Mouse (Mus musculus) intestine, embryonic 14.5 days (tissue): ENCODE measurements at regions not wholly inside any gene's neighbourhood (a gene's known extent, or its start where the extent isn't known, plus 50 kb on each side); places are given as distances from the start of the nearest gene placed in this dataset.

Source experiments
- ATAC-seq: fragments of 200-750 bp; cut with Nextera tagmentation; replicated peaks from 2 replicates; pipeline ENCODE4 v1.8.0; 2017; ENCODE audit warnings: low read depth, moderate number of reproducible peaks, moderate TSS enrichment, moderate library complexity; ENCODE audit not compliant: low FRiP score, low TSS enrichment
- DNase-seq: peaks from one replicate; pipeline ENCODE4 v3.0.0-alpha.2; 2018; ENCODE audit warnings: low spot score
- H3K27ac ChIP-seq: fragments of 300-500 bp; sonication (generic); 2 replicates; pipeline ENCODE4 v1.5.1; 2014; ENCODE audit warnings: low read depth, mild to moderate bottlenecking, control low read depth
- H3K27me3 ChIP-seq: fragments of 300-500 bp; sonication (generic); replicated peaks from 2 replicates; pipeline ENCODE4 v1.6.1; 2014; ENCODE audit warnings: low read length, control low read depth; ENCODE audit not compliant: control insufficient read depth, insufficient read depth
- H3K36me3 ChIP-seq: fragments of 300-500 bp; sonication (generic); 2 replicates; pipeline ENCODE4 v1.6.1; 2014; ENCODE audit warnings: low read length, control low read depth; ENCODE audit not compliant: control insufficient read depth, insufficient read depth
- H3K4me1 ChIP-seq: fragments of 300-500 bp; sonication (generic); replicated peaks from 2 replicates; pipeline ENCODE4 v1.6.1; 2014; ENCODE audit warnings: low read length, control low read depth, mixed read lengths; ENCODE audit not compliant: control insufficient read depth, insufficient read depth
- H3K4me2 ChIP-seq: fragments of 300-500 bp; sonication (generic); 2 replicates; pipeline ENCODE4 v1.6.1; 2014; ENCODE audit warnings: low read length
- H3K4me3 ChIP-seq: fragments of 300-500 bp; sonication (generic); 2 replicates; pipeline ENCODE4 v1.5.1; 2014; ENCODE audit warnings: low read depth, low read length, control low read depth, mixed read lengths
- H3K9ac ChIP-seq: fragments of 300-500 bp; sonication (generic); 2 replicates; pipeline ENCODE4 v1.6.1; 2014; ENCODE audit warnings: mild to moderate bottlenecking, low read length
- H3K9me3 ChIP-seq: fragments of 300-500 bp; sonication (generic); 2 replicates; pipeline ENCODE4 v1.6.1; 2016; ENCODE audit warnings: low read length, control low read depth; ENCODE audit not compliant: control insufficient read depth
- WGBS: fragments of 180-500 bp; shearing (Covaris S2); extraction: QIAGEN DNeasy Blood & Tissue Kit; methylation state at CpG from one replicate; pipeline ENCODE4 v1.1.7; 2014; 5-methylcytosine and 5-hydroxymethylcytosine counted together

GRCm38 (mm10) chr13:47298010-47298409 is 175.6 kb downstream of the Rnf144b start:
- Histone ChIP-seq H3K36me3 (no peaks in the 10 kb centered on the region), H3K9ac (no peak overlapping the region), H3K27me3 (no peaks in the 10 kb centered on the region), H3K4me1 (no peaks in the 10 kb centered on the region), H3K4me2 (no peak overlapping the region), H3K27ac (no peak overlapping the region), H3K4me3 (no peak overlapping the region), H3K9me3 (no peaks in the 10 kb centered on the region)
- no peak for DNase-seq
- no peak for ATAC-seq
- 58% methylated on average over 11 of the region's 11 CpGs for WGBS

- ATAC-seq (no peak), DNase-seq (no peak)
- 67% methylated on average over 2 of the region's 2 CpGs for WGBS
- H3K27ac ChIP-seq, result no peak overlapping the region
- H3K9me3 ChIP-seq, result no peaks in the 10 kb centered on the region
- H3K27me3 ChIP-seq, result no peaks in the 10 kb centered on the region
- H3K4me1 ChIP-seq, result no peaks in the 10 kb centered on the region
- no peak overlapping the region for H3K4me3 ChIP-seq
- H3K4me2 ChIP-seq, result no peak overlapping the region
- no peak overlapping the region for H3K9ac ChIP-seq
- no peaks in the 10 kb centered on the region for H3K36me3 ChIP-seq
Measured at GRCm38 (mm10) chr13:47300486-47300885, 178.0 kb downstream of the Rnf144b start.

GRCm38 (mm10) chr13:47301070-47301469 is 178.6 kb downstream of the Rnf144b start:
- Histone ChIP-seq H3K4me3 (no peak overlapping the region), H3K27ac (no peak overlapping the region), H3K27me3 (no peaks in the 10 kb centered on the region), H3K4me2 (no peak overlapping the region), H3K9me3 (no peaks in the 10 kb centered on the region), H3K36me3 (no peaks in the 10 kb centered on the region), H3K4me1 (no peaks in the 10 kb centered on the region), H3K9ac (no peak overlapping the region)
- DNase-seq, result no peak
- no peak for ATAC-seq
- 49% methylated on average over 3 of the region's 3 CpGs for WGBS

- WGBS, result 88% methylated on average over 6 of the region's 6 CpGs
- Histone ChIP-seq H3K9ac (no peak overlapping the region), H3K36me3 (no peaks in the 10 kb centered on the region), H3K9me3 (no peaks in the 10 kb centered on the region), H3K27ac (no peak overlapping the region), H3K4me1 (no peaks in the 10 kb centered on the region), H3K4me3 (no peak overlapping the region), H3K27me3 (no peaks in the 10 kb centered on the region), H3K4me2 (no peak overlapping the region)
- DNase-seq (no peak), ATAC-seq (no peak)
Measured at GRCm38 (mm10) chr13:47309492-47309891, 187.0 kb downstream of the Rnf144b start.

- Histone ChIP-seq H3K27me3 (no peaks in the 10 kb centered on the region), H3K4me2 (no peak overlapping the region), H3K36me3 (no peaks in the 10 kb centered on the region), H3K4me1 (no peaks in the 10 kb centered on the region), H3K9ac (no peak overlapping the region), H3K9me3 (no peaks in the 10 kb centered on the region), H3K27ac (no peak overlapping the region), H3K4me3 (no peak overlapping the region)
- DNase-seq (no peak), ATAC-seq (no peak)
- 21% methylated on average over 7 of the region's 7 CpGs for WGBS
Measured at GRCm38 (mm10) chr13:47310751-47311202, 188.3 kb downstream of the Rnf144b start.

- no peaks in the 10 kb centered on the region for H3K9me3 ChIP-seq
- WGBS, result 62% methylated on average over 8 of the region's 8 CpGs
- H3K27ac ChIP-seq, result no peak overlapping the region; the same call in 1 of the 2 replicates
- no peak overlapping the region for H3K4me3 ChIP-seq
- no peak for ATAC-seq
- H3K4me1 ChIP-seq, result no peaks in the 10 kb centered on the region
- H3K9ac ChIP-seq, result no peak overlapping the region
- H3K27me3 ChIP-seq, result no peaks in the 10 kb centered on the region
- H3K36me3 ChIP-seq, result no peaks in the 10 kb centered on the region
- DNase-seq, result no peak
- H3K4me2 ChIP-seq, result no peak overlapping the region
Measured at GRCm38 (mm10) chr13:47319549-47319948, 197.1 kb downstream of the Rnf144b start.

GRCm38 (mm10) chr13:47321876-47322275 is 199.4 kb downstream of the Rnf144b start:
- 91% methylated on average over 1 of the region's 1 CpGs for WGBS
- no peak overlapping the region for H3K4me3 ChIP-seq
- no peak overlapping the region for H3K27ac ChIP-seq
- H3K9me3 ChIP-seq, result no peaks in the 10 kb centered on the region
- H3K9ac ChIP-seq, result no peak overlapping the region
- no peak overlapping the region for H3K4me2 ChIP-seq
- DNase-seq (no peak), ATAC-seq (no peak)
- H3K4me1 ChIP-seq, result no peaks in the 10 kb centered on the region
- H3K36me3 ChIP-seq, result no peaks in the 10 kb centered on the region
- H3K27me3 ChIP-seq, result no peaks in the 10 kb centered on the region

- Histone ChIP-seq H3K4me2 (no peak overlapping the region), H3K27ac (peak overlapping the region; percentile 54), H3K4me3 (no peak overlapping the region), H3K9ac (no peak overlapping the region), H3K9me3 (no peaks in the 10 kb centered on the region), H3K36me3 (no peaks in the 10 kb centered on the region), H3K27me3 (no peaks in the 10 kb centered on the region), H3K4me1 (peaks cover 5% of the 10 kb centered on the region; the same call in 1 of the 2 replicates)
- peak; percentile 58 for DNase-seq
- ATAC-seq, result peak; percentile 62; the same call in 1 of the 2 replicates
- 43% methylated on average over 16 of the region's 16 CpGs for WGBS
Measured at GRCm38 (mm10) chr13:47335996-47336684, 213.7 kb downstream of the Rnf144b start.

- DNase-seq (no peak), ATAC-seq (no peak)
- H3K4me3 ChIP-seq, result no peak overlapping the region
- H3K9me3 ChIP-seq, result no peaks in the 10 kb centered on the region
- 84% methylated on average over 15 of the region's 15 CpGs for WGBS
- no peaks in the 10 kb centered on the region for H3K27me3 ChIP-seq
- H3K9ac ChIP-seq, result no peak overlapping the region
- H3K27ac ChIP-seq, result peak overlapping the region; percentile 54; the same call in 1 of the 2 replicates
- no peaks in the 10 kb centered on the region for H3K36me3 ChIP-seq
- H3K4me1 ChIP-seq, result peaks cover 5% of the 10 kb centered on the region; the same call in 1 of the 2 replicates
- H3K4me2 ChIP-seq, result no peak overlapping the region
Measured at GRCm38 (mm10) chr13:47336865-47337441, 214.5 kb downstream of the Rnf144b start.
